Mouse (Mus musculus) adrenal gland, adult 2 months (tissue): Measurements from ENCODE around the gene Hist4h4. TPM values are rescaled to one million over a fixed set of nuclear protein-coding genes. Genes with fewer than 3 reads are reported as not detected.
"Not testable (repeated sequence)": the region's sequence is repeated elsewhere in the genome, so short reads cannot be mapped to it uniquely, and the experiment has no call there.

Experiments used
- DNase-seq: peaks from one replicate; pipeline ENCODE4 v3.0.0; 2021
- polyA plus RNA-seq: library from polyadenylated mRNA; depleted of rRNA; stranded (reverse); fragments of >200 nt; gene quantifications from 2 replicates; pipeline ENCODE4 v1.2.3, GENCODE M21; 2012
- total RNA-seq, 2 experiments: library from RNA; stranded (reverse); gene quantifications; 2 replicates each; pipeline ENCODE4 v1.2.3; 2021

Hist4h4 gene
- total and polyA plus RNA-seq, 3 experiments: 0.34 to 11.6 (median 6.3) TPM

DNA sequence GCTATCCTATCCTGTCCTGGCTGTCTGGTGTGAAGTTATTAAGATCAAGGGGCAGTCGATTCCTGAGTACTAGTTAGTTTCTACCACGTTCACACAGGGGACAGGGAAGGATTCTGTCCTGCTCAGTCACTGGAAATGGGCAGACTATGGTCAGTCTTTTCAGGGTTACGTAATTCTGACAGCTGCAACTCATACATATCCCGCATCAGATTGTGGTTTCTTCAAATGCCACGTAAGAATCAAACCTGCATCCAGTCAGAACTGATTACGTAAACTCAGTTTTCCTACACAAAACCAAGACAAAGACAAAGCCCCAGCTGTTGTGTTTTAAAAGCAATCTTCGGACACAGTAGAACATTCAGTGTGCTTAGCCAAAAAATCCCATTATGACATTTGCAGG lies 11.2 kb upstream of the Hist4h4 start:
- DNase-seq: no peak

DNA sequence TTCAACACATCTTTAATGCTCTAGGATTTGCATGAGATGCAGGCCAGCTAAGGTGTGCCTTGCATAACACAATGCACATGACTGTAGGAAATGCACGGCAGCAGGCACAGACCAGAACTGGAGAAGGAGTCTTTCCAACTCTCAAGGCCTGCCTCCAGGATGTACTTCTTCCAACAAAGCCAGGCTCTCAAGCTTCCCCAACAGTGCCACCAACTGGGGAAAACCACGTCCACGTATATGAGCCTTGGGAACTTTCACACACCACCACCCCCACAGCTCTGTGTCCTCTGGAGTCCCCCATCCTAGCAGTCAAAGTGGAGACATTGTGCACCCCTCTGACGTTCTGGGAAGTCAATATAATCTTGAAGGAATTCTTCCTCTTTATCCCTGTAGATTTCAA lies 8.9 kb upstream of the Hist4h4 start:
- peak; percentile 33 for DNase-seq

DNA sequence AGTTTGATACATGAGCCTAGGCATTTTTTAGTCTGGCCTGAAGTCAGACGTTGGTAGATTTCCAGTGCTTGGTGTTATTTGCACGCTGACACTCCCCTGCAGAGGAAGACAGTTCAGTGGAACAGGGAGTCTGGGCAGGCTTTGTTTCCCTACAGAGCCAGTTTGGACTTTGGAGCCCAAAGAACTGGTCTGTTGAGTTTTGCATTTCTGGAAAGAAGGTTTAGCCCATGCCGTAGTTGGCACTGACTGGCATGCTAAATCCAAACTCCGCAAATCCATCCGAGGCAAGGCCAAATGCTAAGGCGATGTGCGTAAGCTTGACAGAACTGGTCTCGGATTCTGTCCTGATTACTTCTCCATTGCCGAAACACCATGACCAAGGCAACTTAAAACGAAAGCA lies 7.0 kb upstream of the Hist4h4 start:
- no peak for DNase-seq

DNA sequence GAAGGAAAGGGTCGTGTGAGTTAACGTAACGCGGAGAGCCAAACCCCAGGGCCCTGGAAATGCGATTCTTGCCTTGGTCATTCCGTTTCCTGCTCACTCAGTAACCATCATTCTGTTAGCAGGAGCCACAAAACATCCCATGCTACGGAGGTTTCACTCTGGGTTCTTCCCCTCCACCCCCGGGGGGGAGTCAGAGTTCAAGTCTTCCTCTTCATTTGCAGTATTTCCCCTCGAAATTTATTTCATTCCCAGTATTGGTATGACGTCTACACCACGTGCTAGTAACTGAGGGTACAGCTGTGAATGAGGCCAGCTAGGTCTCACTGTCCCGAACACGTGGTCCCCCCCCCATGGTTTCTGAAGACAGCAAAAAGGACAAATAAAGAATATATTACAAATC lies 5.5 kb upstream of the Hist4h4 start:
- no peak for DNase-seq

DNA sequence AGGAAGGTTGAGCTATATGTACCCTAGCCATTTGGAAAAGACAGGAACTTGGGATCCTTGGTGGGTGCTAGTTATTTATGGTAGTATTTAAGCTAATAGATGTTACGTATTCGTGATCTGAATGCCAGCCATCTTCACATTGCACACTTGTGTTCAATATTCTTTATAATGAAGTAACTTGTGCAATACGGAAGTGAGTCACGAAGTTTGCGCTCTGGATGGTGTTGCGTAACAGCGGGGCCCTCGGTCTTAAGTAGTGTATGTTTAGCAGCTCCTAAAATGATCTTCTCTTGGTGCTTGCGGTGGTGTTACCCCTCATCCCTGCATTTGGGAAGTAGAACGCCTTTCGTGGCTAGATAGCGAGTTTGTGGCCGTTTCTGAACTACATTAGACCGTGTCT lies 4.9 kb upstream of the Hist4h4 start:
- peak; percentile 72 for DNase-seq

DNA sequence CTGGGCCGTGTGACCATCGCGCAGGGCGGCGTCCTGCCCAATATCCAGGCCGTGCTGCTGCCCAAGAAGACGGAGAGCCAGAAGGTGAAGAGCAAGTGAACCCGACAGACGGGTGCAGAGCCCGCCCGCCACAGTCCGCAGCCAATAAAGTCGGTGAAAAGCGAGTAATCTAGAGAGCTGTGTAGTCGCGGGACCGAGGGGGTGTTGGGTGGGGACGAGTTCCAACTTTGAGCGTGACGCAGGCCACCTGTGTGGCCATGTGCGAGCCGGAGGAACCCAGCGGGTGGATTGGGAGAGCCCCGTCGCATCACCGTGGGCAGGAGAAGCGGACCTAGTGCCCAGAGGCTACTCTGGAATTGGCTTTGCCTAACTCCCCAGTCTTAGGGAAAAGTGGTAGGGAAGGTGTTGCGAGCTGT lies 4.4 kb upstream of the Hist4h4 start:
- DNase-seq: peak; percentile 65

DNA sequence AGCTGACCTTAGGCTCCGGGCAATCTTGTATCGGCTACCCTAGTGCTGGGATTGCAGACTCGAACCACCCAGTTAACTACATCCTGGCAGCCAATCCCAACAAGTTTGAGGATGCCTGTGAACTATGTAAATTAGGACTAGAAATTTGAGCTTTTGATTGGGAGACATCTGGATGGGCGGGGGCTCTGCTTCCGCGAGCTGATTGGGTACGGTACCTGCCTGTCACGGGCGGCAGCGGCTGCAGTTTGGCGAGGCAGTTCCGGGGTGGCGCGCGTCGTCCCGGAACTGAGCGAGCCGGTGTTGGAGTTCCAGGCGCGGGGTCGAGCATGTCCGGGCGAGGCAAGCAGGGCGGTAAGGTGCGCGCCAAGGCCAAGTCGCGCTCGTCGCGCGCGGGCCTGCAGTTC lies 3.8 kb upstream of the Hist4h4 start, which contains the start of gene H2afj:
TSS of gene H2afj (plus strand) at position 231 of the 404 bp plus-strand sequence.
- peak; percentile 99 for DNase-seq

DNA sequence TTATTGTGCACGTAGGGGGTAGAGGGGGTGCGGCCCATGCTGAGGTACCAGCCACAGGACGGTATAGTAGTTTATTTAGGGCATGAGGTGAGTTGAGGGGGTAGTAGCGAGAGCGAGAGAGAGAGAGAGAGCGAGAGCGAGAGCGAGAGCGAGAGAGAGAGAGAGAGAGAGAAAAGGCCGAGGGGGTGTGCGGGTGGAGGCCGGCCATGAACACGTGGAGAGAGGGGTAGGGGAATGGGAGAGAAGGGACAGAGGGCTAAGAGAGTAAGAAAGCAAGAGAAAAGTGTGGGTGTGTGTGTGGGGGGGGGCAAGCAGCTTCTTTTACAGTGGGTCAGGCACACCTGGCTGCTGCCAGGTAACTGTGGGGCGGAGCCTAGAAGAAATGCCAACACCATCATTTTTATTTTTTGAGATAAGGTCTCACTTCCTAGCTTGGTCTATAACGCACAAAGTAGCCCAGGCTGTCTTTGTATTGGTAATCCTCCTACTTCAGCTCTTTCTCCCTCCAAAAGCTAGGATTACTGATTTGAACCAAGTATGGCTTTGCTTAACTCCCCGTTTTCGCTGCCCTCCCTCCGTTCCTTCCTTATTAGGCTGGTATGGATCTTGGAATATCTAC lies 3.3 kb upstream of the Hist4h4 start:
- DNase-seq: no peak

DNA sequence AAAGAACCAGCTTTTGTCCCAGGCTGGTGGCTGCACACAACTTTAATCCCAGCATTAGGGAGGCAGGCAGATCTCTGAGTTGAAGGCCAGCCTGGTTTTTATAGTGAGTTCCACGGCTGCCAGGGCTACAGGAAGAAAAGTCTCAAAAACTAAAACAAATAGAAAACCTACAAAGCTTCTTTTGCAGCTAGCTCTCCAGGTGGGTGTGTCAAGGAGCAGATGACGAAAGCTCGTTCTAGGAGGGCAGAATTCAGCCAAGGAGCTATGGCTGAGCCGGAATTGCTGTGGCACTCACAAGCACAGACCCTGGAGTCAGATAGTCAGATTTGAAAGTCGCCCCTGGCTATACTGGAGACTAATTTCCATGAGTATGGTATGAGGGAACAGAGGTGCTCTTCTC lies 2.6 kb upstream of the Hist4h4 start:
- peak; percentile 26 for DNase-seq

DNA sequence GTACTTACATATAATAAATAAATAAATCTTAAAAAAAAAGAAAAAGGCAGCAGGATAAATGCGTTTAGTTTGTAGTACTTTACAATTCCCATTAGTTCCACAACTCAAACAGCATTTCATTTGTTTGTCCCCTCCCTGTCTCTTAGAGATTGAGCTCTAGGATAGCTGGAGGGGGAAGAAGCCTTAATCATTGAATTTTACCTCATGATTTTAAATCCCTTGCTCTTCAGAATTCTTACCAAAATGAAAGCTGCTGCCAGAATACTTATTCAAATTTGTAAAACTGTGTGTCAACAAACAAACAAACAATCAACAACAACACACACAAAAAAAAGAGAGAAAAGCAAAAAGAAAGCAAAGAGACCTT lies 1.2 kb upstream of the Hist4h4 start:
- no peak for DNase-seq

DNA sequence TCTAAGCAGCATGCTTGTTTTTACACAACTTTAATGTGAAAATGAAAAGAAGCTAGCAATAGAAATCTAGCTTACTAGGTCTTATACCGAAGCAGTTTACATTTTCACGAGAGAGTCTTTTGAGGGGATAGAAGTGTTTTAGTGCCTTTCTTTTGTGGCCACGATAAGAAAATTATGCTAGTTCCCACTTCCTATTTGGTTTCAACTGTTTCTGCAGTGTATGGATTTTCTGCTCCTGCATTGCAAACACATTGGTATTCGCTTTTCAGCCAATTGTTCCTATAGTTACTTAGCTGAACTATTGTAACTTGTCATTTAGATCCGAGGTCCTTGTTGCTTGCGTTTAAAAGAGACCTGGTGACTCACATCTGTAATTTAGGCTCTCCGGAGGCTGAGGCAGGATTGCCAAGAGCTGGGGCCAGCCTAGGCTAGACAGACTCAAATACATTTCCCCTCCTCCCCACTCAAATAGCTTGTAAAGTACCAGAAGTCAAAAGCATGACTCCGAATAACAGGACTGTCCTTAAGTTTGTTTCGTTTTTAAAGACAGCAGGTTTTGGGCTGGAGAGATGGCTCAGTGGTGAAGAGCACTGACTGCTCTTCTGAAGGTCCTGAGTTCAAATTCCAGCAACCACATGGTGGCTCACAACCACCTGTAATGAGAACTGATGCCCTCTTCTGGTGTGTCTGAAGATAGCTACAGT lies 642 bp upstream of the Hist4h4 start:
- DNase-seq: no peak

DNA sequence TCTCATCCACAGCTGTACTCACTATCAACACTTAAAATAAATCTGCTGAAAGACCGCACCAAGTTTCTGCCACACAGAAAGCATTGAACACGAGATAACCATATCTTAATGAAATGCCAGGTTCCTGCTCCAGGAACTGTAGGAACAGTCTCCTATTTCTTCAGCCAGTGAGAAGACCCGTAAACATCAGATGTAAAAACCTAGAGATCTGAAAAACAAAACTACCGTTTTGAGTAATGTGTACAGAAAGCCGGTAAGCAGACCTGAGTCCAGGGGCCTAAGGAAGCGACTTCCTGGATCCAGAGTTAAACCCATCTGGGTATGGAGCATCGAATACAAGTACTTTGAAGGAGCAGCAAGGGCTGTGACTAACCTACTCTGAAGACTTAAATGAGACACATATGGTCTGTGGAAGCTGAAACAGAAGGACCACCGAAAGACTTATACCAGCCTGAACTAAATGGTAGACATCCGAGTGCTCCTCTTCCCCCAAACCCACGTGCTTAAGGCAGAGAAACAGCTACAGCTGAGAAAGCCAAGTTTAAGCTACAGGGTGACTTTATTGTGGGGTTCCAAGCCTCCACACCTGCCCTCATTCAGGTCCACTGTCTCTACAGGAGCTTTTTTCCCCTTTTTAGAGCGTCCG lies 999 bp downstream of the Hist4h4 start:
- DNase-seq: no peak

DNA sequence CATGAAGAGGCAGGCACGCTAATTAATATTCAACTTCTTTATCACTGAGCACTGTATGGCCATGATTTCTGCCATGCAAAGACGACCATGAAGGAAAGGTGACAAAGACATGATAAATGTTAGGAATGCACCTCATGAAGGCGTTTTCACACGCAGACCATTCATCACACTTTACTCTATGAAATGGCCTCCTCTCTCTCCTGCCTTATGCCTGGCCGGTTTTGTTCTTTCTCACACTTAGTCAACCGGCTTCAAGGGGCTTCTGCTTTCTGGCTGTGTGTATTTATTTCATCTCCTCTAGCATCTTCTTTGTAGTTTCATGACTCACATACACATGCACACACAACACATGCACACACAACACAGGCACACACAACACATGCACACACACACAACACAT lies 2.9 kb downstream of the Hist4h4 start:
- no peak for DNase-seq

DNA sequence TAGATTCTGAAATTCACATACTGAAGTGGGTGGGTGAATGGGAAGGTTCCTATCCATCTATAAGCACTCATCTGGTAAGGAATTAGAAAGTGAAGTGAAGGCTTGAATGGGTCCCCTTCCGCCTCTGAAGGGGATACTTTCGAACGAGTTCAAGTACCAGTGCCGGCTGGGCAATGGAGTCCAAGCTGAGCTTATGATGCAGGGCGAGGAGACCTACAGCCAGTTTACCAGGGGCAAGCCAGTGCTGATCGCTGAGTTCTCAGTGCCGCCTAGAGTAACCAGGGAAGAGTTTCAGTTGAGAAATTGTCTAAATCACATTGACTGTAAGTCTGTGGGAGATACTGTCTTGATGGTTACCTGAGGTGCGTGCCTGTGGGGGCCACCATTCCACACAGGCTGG lies 3.5 kb downstream of the Hist4h4 start:
- no peak for DNase-seq

DNA sequence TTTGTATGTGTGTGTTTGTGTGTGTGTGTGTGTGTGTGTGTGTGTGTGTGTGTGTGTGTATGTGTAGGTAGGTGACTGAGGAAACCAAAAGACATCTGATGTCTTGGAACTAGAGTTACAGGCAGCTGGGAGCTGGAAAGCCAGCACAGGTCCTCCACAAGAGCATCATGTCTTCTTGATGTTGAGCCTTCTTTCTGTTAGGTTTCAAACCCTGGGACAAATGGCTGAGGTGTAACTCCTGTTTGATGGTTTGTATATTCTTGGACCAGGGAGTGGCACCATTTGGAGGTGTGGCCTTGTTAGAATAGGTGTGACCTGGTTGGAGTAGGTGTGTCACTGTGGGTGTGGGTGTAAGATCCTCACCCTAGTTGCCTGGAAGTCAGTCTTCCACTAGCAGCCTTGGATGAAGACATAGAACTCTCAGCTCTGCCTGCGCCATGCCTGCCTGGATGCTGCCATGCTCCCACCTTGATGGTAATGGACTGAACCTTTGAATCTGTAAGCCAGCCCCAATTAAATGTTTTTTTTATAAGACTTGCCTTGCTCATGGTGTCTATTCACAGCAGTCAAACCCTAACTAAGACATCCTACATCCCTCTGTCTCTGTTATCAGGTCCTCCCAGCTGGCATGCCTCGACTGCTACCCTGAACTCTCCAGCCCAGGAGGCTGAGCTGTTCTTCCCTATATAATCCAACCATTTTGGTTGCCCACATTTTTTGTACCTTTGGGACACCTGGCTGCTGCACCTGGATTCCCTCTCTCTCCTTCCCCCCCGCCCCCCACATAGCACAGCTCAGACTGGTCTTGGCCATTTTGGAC lies 6.1 kb downstream of the Hist4h4 start:
- not testable (repeated sequence) for DNase-seq

DNA sequence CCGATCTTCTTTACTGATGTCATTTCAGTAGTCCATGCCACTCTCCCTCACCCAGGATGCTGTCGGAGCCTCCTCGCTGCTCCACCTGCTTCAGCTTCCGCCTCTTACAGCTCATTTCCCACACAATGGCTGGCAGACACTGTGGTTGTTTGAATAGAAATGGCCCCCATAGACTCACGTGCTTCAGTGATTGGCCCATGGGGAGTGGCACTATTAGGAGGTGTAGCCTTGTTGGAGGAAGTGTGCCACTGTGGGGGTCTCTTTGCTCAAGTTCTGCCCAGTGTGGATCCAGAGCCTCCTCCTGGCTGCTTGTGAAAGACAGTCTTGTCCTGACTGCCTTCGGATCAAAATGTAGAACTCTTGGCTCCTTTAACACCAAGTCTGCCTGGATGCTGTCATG lies 8.4 kb downstream of the Hist4h4 start:
- no peak for DNase-seq

DNA sequence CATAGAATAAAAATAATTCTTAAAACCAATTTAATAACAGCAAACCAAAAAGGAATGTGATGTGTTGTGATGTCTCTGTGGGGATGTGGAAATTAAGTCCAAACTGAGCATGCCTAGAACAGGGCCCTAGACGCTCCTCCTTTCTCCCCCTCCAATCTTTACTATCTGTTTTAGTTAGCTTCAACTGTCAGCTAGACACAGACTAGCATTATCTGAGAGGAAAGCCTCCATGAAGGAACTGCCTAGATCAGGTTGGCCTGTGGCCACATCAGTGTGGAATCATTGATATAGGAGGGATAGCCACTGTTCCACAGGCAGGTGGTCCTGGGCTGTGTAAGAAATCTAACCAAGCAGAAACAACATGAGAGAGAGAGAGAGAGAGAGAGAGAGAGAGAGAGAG lies 9.1 kb downstream of the Hist4h4 start:
- DNase-seq: no peak

DNA sequence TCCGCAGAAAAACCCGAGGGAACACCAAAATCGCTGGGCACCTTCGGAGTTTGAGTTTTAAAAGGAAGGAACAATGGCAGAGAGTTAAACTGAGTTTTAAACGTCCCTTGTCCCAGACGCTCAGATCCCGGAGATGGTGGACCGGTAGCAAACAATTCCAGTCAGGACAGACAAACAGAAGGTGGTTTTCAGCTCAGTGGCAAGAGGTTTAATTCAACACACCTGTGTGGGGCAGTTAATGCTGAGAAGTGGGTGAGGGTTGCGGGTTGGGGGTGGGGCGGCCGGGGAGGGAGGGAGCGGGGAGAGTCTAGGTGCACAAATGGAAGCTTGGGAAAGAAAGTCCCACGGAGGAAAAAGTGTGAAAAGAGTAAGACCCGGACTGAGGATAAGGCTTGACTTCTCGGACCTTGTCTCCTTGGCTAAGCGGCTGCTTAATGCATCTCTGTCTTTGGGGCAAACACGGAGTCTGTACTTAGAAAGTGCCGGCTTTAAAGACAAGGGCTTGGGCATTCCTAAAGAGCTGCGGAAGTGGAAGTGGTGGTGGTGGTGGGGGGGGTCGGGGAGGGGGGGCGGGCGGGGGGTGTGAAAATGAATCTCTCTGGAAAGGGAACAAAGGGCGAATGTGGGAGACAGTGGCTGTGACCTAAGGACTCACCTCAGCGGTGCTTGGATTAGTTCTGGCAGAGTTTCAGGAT lies 10.2 kb downstream of the Hist4h4 start:
- no peak for DNase-seq

DNA sequence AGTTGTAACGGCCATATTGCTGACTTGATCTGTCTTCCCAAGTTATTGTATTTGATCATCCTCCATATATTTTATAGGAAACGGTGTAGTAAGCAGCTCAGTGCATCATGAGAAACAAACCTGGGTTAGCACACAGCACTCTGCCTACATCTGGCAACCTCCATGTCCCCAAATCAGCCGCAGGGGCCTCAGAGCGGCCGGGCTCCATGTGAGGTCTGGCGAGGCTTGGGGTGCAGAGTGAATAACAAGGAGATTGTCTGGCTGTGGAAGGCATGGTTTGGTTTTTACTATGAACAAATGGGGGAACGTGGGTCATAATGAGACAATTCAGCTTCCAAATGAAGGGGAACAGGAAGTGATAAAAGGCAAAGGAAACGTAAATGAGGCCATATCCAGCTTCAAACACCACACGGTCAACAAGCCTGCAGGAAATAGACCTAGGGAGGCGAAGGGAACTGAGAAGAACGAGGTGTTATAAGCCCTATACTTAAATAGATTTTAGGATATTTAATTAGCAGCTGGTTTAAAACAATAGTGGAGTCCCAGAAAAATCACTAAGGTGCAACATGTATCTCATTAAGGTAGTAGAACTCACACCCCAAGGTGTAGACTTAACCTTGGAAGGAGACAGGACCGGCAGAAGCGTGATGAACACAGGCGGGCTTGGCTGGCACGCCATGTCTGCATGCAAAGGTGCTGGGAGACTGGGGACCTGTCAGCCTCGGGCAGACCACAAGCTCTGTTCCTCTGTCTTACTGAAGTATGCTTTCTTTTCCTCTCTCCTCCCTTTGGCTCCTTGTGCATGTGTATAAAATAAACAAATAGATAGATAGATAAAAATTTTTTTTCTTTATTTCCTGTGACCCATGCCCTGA lies 11.1 kb downstream of the Hist4h4 start:
- DNase-seq: no peak

DNA sequence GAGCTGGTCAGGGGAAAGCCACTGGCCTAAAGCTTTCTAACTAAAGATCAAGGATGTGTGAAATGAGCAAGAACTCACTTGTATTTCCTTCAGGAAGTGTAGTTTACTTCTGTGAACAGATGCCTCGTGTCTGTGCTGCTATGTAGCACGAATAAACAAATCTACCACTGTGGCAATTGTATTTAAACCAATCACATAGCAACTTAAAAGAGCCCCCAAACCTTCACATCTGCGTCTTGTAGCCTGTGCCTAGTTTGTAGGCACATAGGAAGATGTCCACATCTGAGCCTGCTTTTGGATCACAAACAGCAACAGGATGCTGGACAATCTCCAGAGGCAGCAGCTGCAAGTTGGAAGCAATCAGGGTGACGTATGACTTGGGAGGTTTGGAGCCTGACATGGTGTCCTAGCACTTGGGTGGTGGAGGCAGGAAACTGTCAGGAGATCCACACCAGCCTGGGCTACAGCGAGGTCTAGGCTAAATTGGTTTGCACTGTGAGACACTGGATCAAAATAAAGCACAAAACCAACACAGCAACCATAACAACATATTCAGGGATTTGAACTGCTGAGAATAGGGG lies 14.7 kb downstream of the Hist4h4 start:
- DNase-seq: no peak

DNA sequence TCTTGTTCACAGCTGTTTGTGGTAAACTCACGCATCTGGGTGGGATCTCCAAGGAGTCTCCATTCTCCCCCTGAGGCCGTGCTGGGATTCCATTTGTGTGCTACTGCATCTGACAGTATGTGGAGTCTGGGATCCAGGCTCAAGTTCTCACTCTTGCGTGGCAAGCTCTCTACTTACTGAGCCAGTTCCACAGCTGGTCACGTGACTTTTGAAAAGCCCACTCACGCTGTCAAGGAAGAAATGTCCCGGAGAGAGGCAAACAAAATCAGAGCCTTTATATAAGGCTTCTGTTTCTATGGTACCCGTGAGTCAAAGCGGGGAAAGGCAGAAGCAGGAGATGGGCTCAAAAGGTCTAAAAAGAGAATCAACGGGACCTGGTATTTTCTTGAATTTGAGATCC lies 21.5 kb downstream of the Hist4h4 start:
- DNase-seq: no peak
